Mouse (Mus musculus) R1 (cell line): ENCODE measurements at regions not wholly inside any gene's neighbourhood (a gene's known extent, or its start where the extent isn't known, plus 50 kb on each side); places are given as distances from the start of the nearest gene placed in this dataset.

Experiments used
- DNase-seq: peaks from one replicate; pipeline ENCODE4 v3.0.0-alpha.2; 2018; ENCODE audit warnings: low read depth, low spot score

DNA sequence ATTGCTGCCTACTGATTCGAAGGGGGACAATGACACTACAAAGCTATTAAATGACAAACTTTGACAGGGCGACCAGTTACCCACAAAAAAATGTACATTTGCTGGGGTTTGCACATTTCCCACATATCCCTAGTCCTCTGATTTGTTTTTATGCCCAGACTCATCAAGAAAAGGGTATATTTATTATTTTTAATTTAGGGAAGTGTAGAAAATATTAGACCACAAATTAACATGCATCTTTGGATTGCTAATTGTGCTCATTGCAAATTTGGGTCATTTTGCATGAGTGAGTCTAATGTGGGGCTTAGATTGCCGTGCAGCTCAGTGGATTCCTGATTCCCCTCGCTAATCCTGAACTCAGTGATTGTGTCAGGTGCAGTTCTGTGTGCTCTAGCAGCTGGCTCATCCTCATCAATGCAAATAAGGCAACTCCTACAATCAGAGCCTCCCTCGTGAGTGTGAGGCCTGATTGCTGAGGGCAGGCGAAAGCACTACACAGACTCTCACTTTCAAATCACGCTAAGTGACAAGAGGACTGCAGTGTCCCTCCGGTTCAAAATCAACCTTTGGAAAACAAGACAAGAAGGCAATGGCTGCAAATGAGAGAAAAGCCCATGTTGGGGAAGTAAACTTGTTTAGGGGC is 156.7 kb upstream of the Tmem161b start:
- DNase-seq = no peak

DNA sequence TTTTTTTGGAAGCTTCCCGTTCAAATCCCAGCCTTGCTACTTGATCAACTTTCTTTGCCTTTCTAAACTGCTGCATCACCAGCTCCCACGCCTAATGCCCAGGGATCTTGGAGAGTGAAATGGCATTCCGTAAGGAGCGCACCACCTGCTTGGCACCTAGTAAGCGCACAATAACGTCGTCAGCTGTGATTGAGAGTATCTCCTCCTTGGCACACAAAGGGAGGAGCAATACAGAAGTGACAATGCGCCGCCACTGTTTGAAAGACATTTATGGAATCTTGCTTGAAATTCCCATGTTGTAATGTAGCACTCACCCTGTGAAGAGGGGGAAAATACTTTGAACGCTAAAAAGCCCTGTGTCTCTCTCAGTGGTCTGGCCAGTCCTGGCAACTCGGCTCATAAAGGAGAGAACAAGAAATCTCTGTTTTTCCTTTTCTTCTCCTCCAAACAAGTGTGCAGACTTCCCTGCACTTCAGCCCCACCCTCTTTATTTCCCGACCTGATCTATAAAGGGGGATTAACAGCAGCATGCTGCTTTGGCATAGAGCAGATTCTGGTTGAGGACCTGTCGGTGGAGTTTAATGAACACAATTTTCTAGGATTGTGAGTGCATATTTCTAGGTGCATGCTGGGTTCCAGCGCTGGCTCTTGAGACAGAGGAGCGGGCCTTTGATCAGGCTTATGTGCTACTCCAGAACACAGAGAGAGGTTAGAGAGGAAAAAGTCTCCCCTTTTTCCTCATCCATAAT is 155.7 kb upstream of the Tmem161b start:
- DNase-seq = no peak

DNA sequence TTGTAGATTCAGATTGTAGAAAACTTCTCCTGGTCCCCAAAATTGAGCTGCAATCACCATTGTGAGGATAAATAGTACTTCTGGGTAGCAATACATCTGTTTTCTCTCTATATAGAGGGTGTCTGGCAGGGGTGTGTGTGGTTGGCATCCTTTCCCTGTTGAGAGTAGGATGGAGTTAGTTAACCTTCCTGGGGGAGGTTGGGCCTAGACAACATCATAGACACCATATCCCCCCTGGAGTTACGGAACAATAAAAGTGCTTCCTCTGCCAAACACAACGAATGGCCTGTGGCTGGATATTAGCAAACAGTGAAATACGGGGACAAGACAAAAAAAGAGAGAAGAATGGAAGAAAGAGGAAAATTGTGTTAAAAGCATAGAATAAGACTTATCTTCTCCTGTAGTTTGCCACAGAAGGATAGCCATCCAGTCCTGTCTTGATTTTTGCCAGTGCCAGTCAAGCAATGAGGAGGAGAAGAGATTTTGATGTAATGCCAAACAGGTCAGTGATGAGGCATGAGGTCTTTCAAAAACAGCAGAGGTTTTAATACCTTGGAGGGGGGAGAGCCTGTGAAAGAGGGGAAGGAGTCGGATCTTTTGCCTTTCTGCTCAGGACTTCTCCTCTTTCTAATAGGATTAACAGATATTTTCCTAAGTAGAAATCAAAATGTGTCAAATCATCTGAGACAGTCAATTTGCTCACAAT is 155.0 kb upstream of the Tmem161b start:
- no peak for DNase-seq

DNA sequence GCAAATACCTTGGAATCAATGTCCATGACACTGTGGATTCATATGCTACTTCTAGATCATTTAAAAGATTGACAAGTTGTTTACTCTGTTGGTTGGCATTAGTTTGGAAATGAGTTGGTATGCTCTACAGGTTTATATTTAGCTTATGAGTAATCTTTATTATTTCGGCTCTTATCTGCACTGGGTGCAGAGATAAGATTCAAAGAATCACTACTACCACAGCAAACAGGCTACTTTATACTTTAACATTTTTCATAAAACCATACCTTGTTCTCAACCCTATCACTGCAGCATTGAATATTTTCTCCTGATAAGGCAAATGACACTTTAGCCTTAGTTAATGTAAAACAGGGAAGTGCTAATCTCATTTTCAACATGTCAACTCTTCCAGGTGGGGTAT is 153.7 kb upstream of the Tmem161b start:
- no peak for DNase-seq
